Mouse (Mus musculus): ENCODE measurements around the gene 4930442H23Rik.

4930442H23Rik gene

DNA sequence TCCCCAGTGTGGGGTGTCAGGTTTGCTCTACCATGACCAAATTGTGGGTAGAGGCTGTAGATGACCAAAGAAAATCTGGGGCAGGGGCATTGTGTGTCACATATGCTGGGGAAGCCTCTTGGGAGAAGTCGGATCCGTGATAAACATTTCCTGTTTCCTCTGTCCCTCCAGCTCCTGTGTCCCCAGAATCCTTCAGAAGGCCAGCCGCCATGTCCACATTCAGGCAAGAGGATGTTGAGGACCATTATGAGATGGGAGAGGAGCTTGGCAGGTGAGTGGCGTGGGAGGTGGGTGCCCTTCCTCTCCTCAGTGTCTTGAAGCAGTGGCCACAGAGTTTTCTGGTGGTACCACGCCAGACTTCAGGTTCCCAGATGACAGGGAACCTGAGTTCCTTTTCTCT is at the start of gene 4930442H23Rik:
Gene 4930442H23Rik (minus strand): TSS at position 45 of the 400 bp plus-strand sequence.
- in situ Hi-C loops (cut with MboI; ENCODE audit: unreplicated experiment in 2 of 2) = no loop called here

DNA sequence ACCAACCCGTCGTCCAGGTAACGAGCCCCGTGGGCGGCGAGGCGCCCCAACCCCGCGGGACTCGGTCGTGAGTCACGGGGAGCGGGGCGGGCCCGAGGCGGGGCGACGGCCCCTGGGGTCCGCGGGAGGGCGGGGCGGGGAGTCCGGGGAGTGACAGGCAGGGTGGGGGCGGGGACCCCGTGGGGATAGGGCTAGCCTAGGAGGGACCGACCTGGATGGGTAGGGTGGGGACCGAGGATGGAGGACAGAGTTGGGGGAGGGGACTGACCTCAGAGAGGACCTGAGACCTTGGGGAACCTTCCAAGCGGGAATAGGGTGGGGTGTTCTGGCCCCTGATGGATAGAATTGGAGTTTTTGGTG is 49.6 kb upstream of the 4930442H23Rik start:
- in situ Hi-C loops (cut with MboI; ENCODE audit: unreplicated experiment in 2 of 2) = no loop called here

- in situ Hi-C loops (cut with MboI; ENCODE audit: unreplicated experiment in 2 of 2) = no loop called here
Observed at GRCm38 (mm10) chr10:81232580-81233225, 49.1 kb upstream of the 4930442H23Rik start, which contains the start of gene Zfr2. Gene Zfr2, plus strand, starts transcription at chr10:81233155.

DNA sequence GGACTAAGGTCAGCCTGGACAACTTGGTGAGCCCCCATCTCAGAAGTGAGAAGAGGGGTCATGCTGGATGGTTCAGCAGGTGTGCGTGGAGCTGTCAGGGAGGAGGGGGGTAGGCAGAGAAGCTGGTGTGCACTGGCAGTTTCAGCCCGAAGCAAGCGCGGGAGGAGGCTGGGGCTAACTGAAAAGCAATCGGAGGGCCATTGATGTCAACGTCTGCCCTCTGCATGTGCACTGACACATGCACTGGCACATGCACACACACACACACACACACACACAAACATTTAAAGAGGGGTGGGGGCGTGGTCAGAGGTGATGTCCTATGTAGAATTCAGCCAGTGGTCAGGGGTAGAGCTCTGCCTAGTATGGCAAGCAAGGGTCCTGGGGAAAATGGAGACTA is 47.8 kb upstream of the 4930442H23Rik start:
- in situ Hi-C loops (cut with MboI; ENCODE audit: unreplicated experiment in 2 of 2) = no loop called here

GRCm38 (mm10) chr10:81230438-81231332 is 47.0 kb upstream of the 4930442H23Rik start, which contains the start of gene Atcay:
Gene Atcay, minus strand, starts transcription at chr10:81230833.
- in situ Hi-C loops (cut with MboI; ENCODE audit: unreplicated experiment in 2 of 2) = no loop called here

GRCm38 (mm10) chr10:81229735-81230437 is 46.2 kb upstream of the 4930442H23Rik start:
- in situ Hi-C loops (cut with MboI; ENCODE audit: unreplicated experiment in 2 of 2) = no loop called here

- in situ Hi-C loops (cut with MboI; ENCODE audit: unreplicated experiment in 2 of 2) = loop anchor here in 1 of 2 experiments (25.0 kb wide), 1 partner anchor 939 kb away; no protein-coding TSS in a partner anchor
Observed at GRCm38 (mm10) chr10:81223731-81224130, 40.1 kb upstream of the 4930442H23Rik start.

DNA sequence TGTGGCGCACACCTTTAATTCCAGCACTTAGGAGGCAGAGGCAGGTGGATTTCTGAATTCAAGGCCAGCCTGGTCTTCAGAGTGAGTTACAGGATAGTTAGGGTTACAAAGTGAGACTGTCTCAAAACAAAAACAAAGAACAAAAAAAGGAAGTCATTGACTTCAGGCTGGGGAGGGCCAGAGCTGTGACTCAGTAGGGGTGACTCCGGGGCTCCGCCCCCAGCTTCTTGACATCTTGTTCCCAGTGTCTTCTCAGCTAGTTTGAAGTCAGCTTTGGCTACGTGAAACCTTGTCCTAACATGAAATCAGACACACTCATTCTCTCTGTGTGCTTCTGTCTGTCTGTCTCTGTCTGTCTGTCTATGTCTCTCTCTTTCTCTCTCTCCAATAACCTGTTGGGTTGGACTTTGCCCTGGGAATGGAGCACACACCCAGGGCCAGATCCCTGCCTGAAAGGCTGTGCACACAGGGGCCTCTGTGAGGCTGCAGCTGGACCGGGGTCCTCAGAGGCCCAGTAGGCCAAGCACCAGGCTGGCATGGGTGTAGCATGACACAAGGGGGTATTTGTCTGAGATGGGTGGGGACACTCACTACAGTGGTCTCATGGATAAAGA is 37.9 kb upstream of the 4930442H23Rik start:
- in situ Hi-C loops (cut with MboI; ENCODE audit: unreplicated experiment in 2 of 2) = loop anchor here in 1 of 2 experiments (25.0 kb wide), 1 partner anchor 941 kb away; no protein-coding TSS in a partner anchor

DNA sequence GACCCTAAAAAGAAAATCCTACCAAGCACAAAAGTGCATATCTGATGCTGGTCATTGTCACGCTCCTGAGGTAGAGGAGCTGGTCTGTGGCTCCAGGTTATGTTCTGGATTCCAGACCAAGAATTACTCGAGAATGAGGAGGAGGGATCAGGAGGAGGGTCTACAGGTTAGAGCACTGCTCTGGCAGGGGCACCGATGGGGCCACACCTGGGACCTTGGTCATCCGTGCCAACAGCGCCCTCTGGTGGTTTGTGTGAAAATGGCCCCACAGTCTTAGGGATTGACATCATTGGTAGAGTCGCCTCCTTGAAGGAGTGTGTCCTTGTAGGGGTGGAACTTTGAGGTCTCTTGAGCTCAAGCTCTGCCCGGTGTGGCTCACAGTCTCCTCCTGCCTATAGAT is 34.3 kb upstream of the 4930442H23Rik start:
- in situ Hi-C loops (cut with MboI; ENCODE audit: unreplicated experiment in 2 of 2) = loop anchor here in 1 of 2 experiments (25.0 kb wide), 1 partner anchor 944 kb away; no protein-coding TSS in a partner anchor

DNA sequence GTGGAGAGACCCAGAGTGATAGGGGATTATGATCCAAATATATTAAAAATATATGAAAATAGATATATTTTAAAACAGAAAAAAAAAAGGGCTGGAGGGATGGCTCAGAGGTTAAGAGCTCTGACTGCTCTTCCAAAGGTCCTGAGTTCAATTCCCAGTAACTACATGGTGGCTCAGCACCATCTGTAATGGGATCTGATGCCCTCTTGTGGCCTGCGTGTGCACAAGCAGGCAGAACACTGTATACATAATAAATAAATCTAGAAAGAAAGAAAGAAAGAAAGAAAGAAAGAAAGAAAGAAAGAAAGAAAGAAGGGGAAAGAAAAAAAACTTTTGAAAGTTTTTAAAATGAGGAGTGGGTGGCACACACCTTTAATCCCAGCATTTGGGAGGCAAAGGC is 33.6 kb upstream of the 4930442H23Rik start:
- in situ Hi-C loops (cut with MboI; ENCODE audit: unreplicated experiment in 2 of 2) = loop anchor here in 1 of 2 experiments (25.0 kb wide), 1 partner anchor 945 kb away; no protein-coding TSS in a partner anchor

- in situ Hi-C loops (cut with MboI; ENCODE audit: unreplicated experiment in 2 of 2) = loop anchor here in 1 of 2 experiments (25.0 kb wide), 1 partner anchor 945 kb away; no protein-coding TSS in a partner anchor
Observed at GRCm38 (mm10) chr10:81216810-81217209, 33.2 kb upstream of the 4930442H23Rik start.

- in situ Hi-C loops (cut with MboI; ENCODE audit: unreplicated experiment in 2 of 2) = loop anchor here in 1 of 2 experiments (25.0 kb wide), 1 partner anchor 946 kb away; no protein-coding TSS in a partner anchor
Observed at GRCm38 (mm10) chr10:81216260-81216659, 32.6 kb upstream of the 4930442H23Rik start.

- in situ Hi-C loops (cut with MboI; ENCODE audit: unreplicated experiment in 2 of 2) = loop anchor here in 1 of 2 experiments (25.0 kb wide), 1 partner anchor 952 kb away; no protein-coding TSS in a partner anchor
Observed at GRCm38 (mm10) chr10:81210154-81210553, 26.5 kb upstream of the 4930442H23Rik start.

GRCm38 (mm10) chr10:81204137-81204536 is 20.5 kb upstream of the 4930442H23Rik start:
- in situ Hi-C loops (cut with MboI; ENCODE audit: unreplicated experiment in 2 of 2) = loop anchor here in 1 of 2 experiments (25.0 kb wide), 1 partner anchor 958 kb away; no protein-coding TSS in a partner anchor

DNA sequence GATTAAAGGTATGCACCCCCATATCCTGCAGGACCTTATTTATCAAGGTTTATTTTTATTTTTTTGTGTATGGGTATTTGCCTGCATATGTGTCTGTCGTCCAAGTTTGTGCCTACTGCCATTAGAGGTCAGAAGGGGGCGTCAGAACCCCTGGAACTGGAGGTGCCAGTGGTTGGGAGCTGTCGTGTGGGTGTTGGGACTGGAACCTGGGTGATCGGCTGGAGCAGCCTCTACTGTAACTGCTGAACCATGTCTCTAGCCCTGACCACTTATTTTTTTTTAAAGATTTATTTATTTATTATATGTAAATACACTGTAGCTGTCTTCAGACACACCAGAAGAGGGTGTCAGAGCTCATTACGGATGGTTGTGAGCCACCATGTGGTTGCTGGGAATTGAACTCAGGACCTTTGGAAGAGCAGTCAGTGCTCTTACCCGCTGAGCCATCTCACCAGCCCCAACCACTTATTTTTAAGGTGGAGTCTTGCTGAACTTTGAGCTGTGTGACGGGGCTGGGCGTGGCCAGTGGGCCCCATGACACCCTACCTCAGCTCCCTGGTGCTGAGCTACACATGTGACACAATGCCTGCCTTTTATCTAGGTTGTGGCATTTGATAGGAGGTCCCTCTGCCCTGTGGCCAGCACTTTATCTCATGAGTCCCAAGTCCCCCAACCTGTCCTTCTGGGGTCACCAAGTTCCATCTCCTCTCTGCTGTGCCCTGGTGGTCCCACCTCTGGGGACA is 19.5 kb upstream of the 4930442H23Rik start:
- in situ Hi-C loops (cut with MboI; ENCODE audit: unreplicated experiment in 2 of 2) = loop anchor here in 1 of 2 experiments (25.0 kb wide), 1 partner anchor 959 kb away; no protein-coding TSS in a partner anchor

DNA sequence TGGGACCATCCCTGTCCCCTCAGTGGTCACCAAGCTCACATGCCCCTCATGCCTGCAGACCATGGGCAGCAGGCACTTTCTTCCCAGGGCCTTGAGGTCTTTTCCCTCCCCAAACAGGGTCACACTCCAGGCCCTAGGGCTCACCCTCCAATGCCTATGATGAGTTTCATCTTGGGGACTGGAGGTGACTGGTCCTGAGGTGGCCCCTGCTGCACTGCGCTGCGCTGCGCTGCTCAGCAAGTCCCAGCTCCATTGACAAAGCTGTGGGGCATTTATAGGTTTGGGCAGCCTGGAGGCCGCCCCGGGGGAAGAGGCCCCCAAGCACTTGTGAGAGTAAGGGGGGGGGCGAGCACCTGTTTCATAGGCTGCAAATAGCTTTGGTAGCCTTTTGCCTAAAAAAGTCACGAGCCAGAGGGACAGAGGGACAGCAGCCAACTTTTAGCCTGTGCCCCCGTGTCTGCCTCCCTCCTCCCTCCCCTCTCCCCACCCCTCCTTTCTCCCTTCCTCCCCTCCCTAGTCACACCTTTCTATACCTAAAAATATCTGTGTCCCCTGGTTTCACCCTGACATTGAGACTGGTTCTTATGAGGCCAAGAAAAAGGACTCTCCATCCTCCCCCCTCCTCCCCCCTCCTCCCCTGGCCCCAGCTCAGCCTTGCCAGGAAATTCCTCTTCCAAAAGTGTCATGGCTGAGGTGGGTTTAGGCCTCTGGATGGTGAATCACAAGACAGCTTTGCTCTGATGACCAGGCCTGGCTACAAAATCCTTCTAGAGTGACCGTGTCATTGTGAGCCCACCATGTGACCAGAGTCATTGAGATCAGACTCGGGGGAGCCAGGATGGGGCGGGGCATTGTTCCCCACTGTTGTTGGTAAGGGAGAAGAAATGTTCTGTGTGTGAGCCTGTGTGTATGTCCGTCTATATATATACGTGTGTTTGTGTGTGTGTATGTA is 18.4 kb upstream of the 4930442H23Rik start, which contains the start of gene Nmrk2:
Gene Nmrk2 (minus strand): TSS at position 245 of the 952 bp plus-strand sequence.
- in situ Hi-C loops (cut with MboI; ENCODE audit: unreplicated experiment in 2 of 2) = loop anchor here in 1 of 2 experiments (25.0 kb wide), 1 partner anchor 960 kb away; no protein-coding TSS in a partner anchor

DNA sequence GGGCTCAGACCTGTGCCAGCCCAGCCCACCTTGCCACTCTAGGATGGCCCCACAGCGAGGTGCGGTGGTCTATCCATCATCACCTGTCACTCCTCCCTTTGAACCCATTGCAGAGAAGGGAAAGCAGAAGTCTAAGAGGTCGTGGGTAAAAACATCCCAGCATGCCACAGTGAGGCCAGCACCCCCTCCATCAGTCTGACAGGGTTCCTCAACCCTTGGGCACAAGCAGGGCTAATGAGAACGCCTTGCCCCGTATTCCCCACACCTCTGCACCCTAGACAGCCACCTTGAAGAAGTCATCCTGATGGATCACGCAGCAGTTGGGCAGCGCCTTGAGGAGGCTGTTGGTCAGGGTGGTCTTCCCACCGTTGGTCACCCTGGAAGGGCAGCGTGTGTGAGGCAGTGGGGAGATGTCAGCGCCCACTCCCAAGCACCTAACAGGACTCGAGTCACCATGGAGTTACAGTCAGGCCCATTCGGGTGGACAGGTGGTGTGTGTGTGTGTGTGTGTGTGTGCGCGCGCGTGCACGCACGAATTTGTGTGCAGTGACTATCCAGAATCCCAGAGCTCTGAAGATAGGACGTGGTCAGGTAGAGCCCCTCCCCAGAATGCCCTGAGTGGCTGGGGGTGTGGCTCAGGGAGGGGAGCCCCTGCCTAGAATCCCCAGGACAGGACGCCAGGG is 17.1 kb upstream of the 4930442H23Rik start:
- in situ Hi-C loops (cut with MboI; ENCODE audit: unreplicated experiment in 2 of 2) = loop anchor here in 1 of 2 experiments (25.0 kb wide), 1 partner anchor 962 kb away; no protein-coding TSS in a partner anchor
